Mouse (Mus musculus): ENCODE results near the gene Rad50. TPM values are rescaled to one million over a fixed set of nuclear protein-coding genes. Genes with fewer than 3 reads are reported as not detected.

Gene Rad50
- total RNA-seq (2017): 110 and 112 TPM in 2 replicates

DNA sequence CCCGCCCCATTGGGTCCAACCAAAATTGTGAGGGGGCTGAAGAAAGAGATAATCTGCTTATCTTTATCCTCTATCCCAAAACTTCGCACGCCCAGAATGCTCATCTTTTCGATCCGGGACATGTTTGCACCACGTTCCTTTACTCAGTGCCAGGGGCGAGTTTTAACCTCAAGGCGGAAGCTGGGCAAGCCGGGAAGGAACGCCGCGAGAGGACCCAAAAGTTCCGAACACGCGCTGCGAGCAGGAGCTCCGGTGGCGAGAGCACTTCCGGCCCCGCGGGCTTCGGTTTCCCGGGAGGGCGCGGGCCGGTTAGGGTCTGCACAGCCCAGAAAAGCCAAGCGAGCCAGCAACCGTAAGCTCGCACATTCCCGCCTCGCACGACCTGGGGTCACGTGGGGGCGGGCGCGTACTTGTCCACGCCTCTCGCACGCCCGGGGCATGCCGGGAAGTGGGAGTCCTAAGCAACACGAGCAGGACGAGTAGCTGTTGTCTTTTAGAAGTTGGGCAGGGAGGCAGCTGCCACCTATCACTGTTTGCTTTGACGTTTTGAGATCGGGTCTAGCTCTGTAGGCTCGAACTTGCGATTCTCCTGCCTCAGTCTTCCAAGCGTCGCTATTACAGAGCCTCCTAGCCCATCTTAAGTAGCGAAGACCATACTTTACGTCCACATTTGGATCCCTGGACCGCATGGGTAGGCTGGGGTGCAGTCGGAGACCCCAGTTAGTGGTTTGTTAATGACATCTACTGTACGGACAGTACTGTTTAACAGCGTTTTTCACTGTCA is at the start of gene Rad50:
Rad50 (minus strand) TSS at position 386 of the 784 bp plus-strand sequence.
- ATAC-seq (replicated peaks; ENCODE audit: low read depth, poor library complexity, severe bottlenecking): peak; percentile 97

DNA sequence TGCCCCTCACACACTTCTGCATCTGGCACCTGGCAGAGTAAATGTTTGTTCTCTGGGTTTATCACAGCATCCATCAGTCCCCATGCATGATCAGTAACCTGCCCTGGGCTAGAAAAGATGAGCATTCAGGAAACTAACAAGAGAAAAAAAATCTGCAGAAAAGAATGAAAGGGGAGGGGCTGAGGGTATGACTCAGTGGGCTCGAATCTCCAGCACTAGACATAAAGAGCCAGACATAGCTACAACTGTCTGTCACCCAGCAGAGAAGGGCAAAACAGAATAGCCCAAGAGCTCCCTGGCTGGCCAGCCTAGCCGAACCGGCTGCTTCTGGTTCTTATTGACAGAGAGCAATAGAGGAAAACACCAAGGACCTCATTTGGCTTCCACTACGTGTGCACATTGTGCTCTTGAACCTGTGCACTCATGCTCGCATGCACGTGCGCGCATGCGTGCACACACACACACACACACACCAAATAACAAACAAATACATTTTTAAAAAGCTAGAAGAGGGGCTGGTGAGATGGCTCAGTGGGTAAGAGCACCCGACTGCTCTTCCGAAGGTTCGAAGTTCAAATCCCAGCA is 48.0 kb upstream of the Rad50 start:
- no peak for ATAC-seq (replicated peaks; ENCODE audit: low read depth, poor library complexity, severe bottlenecking)

DNA sequence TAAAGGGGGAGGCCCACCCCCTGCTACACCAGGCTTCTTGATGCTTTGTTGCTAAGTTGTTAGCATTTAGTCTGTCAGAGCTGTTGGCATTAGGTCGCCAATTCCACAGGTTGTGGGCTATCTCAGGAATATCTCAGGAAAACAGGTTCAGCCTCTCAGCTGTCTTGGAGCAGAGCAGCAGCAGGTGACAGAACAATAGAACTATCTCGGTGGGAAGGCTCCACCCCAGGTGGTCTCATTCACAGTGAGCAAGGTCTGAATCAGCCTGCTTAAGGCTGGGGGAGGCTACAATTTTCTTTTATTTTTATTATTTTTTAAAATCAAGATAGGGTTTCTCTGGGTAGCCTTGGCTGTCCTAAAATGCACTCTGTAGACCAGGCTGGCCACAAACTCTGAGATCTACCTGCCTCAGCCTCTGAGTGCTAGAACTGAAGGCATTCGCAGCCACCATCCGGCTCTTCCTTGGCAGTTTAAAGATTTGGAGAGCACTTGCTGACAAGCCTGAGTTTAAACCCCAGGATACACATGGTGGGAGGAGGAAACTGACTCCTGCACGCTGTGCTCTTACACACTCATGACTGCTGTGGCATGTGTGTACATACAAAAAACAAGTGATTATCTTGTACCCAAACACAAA is 42.7 kb upstream of the Rad50 start:
- no peak for ATAC-seq (replicated peaks; ENCODE audit: low read depth, poor library complexity, severe bottlenecking)

DNA sequence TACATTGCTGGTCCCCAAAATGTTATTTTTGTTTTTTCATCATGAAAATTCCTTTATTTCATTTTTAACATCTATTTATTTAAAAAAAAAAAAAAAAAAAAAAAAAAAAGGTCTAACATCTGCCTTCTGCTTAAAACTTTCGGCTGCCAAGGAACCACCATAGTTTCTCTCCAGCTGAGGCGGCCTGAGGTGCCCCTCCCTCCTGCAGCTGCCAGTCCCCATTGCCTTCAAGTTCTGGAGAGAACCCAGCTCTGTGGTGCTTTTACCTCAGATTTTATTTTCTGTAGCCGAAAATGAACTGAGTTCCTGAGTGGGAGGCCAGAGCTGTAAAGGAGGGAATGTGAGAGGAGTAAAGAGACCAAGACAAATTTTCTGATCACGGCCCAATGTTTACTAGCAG is 42.2 kb upstream of the Rad50 start:
- ATAC-seq (replicated peaks; ENCODE audit: low read depth, poor library complexity, severe bottlenecking): no peak

DNA sequence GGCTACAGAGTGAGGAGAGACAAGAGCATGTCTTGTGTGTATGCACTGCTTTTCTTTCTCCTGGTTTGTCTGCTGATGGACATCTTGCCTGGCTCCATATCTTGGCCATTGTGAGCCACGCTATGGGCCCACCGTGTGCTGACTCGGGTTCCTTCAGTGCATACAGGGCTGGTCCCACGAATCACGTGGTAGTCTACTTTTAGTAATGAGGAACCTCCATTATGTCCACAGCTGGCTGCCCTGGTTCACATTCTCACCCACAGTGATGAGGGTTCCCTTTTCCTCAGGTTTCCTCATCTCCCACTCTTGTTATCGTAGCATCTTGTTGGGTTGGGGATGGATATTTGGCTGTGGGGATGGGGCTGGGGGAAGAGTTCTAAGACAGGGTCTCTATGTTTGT is 41.5 kb upstream of the Rad50 start:
- peak; percentile 77 for ATAC-seq (replicated peaks; ENCODE audit: low read depth, poor library complexity, severe bottlenecking)

DNA sequence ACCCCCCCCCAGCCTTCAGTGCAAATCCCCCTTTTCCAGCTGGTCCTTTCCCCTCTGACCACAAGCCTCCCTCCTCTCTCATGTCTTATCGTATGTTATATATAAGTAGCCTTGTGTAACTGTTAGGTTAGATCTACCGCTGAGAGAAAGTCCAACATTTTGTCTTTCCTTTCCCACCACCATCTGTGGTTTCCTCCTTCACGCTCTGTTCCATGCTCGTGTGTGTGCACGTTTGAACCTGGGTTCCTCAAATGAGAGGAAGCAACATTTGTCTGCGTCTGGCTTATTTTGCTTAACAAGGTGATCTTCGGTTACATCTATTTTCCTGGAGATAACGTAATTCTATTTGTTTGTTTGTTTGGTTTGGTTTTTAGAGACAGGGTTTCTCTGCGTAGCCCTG is 40.9 kb upstream of the Rad50 start:
- ATAC-seq (replicated peaks; ENCODE audit: low read depth, poor library complexity, severe bottlenecking): peak; percentile 63

DNA sequence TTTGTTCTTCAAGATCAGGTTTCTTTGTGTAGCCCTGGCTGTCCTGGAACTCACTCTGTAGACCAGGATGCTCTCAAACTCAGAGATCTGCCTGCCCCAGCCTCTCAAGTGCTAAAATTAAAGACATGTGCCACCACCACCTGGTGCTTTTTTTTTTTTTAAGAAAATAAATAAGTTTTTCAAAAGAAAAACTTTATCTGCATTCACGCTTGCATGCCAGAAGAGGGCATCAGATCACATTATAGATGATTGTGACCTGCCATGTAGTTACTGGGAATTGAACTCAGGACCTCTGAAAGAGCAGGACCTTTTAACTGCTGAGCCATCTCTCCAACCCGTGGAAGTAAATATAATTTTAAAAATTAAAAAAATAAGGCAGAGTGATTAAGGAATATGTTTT is 38.1 kb upstream of the Rad50 start:
- no peak for ATAC-seq (replicated peaks; ENCODE audit: low read depth, poor library complexity, severe bottlenecking)

DNA sequence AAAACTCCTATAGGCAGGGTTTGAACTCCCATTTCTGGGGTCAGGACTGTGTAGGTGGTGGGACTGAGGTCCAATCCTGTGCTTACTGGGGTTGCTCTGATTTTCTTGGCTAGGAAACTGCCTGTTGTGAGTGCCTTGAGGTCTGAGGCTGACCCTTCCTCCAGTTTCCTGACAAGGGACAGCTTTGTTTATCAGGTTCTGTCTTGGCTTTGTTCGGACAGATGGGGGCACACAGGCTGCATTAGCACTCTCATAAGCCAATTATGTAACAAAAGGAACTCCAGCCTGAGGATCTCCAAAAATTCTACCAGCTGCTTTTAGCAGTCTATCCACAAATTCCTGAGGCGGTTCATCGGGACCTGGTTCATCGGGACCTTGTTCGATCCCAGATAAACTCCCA is 35.2 kb upstream of the Rad50 start:
- no peak for ATAC-seq (replicated peaks; ENCODE audit: low read depth, poor library complexity, severe bottlenecking)

DNA sequence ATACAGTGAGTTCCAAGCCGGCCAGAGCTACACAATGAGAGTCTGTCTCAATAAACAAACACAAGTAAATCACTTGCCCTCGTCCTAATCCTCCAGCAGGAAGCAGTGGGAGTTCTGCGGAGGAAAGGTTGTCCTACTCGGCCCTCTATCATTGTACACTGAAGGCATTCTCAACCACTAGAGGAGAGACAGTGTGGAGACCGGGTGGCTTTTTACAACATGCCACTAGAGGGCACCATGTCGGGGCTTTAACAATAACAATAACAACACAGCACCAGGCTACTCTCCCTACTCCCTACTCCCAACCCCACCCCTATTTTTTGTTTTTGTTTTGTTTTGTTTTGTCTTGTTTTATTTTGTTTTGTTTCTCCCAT is 30.4 kb upstream of the Rad50 start:
- peak; percentile 72 for ATAC-seq (replicated peaks; ENCODE audit: low read depth, poor library complexity, severe bottlenecking)

DNA sequence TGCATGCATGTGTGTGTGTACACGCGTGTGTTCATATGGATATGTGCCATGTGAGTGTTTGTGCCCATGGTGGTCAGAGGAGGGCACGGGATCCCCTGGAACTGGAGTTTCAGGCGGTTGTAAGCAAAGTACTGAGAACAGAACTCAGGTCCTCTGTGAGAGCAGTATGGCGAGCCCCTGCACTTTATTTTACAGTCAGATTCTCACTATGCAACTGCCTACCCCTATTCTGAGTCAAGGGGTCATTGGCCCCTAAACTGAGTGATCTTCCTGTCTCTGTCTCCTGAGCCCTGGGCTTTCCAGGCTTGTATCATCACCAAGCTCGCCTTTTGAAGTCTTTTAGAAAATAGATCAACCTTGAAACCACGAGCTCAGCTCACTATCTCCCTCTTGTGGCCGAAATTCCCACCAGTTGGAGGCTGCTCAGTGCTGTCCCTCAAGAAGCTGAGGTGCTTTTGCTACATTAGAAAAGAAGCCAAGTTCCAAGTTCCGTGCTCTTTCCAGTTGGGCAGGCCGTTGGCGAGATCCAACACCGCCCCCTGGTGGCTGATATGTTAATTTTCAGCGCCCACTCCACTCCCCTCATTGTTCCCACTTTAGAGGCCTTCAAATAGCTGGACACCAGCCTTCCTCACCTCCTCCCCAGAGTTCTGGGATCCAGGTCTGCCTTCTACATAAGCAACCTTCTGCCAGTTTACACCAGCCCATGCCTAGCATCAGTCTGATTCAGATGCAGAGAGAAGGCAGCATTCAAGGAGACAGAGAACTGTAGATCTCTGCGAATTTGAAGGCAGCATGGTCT is 29.9 kb upstream of the Rad50 start:
- peak; percentile 75 for ATAC-seq (replicated peaks; ENCODE audit: low read depth, poor library complexity, severe bottlenecking)

DNA sequence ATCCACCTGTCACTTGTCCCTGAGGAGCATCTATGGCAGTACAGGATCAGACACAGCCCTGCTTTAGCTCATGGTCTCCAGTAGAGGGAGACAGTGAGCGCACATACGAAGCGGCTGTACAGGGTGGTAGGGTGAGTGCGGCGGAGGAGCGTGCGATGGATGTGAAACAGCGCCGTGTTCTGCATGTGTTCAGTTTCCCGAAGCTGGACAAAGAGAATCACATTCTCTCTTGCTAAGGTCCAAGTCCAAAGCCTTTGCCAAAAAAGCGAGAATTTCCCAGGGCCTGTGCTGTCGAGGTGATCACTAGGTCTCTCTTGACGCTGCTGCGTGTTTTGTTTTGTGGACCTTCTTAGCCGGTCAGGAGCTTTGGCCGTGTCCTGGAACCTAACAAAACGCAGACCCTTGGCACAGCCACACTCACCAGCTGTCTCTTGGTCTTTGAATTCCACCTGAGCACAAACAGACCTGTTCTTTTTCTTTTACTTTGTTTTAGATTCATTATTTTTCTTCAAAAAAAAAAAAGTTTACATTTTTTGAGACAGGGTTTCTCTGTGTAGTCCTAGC is 28.6 kb upstream of the Rad50 start:
- ATAC-seq (replicated peaks; ENCODE audit: low read depth, poor library complexity, severe bottlenecking): peak; percentile 78

DNA sequence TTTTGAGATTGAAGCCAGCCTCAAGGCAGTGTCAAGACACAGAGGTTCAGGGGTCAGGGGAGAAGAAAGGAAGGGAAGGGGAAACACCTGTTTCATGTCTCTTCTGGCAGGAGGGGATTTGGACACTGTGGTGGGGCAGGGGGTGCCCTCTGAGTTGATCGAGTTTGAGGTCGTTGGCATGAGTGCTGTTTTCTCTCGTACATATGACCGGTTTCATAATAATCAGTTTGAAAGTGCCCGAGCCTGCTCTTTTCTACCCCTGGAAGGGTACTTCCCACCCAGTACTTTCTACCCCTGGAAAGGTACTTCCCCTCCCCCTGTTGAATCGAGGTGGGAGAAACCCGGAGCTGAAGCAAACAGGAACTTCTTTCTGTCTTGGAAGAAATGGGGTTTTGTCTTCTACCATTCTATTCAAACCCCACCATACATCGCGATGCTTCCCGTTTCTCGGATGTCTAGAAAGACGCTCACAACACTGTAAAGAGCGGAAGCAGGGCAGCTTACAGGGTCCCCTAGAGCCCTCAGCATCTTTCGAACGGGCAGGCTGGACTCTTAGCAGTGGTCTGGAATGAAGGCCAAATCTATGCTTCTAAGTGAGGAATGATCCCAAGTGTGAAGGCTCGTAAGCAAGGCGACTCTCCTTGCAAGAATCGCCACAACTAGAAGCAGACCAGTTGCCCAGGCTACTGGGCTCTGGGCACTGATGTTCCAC is 28.0 kb upstream of the Rad50 start:
- ATAC-seq (replicated peaks; ENCODE audit: low read depth, poor library complexity, severe bottlenecking): no peak

DNA sequence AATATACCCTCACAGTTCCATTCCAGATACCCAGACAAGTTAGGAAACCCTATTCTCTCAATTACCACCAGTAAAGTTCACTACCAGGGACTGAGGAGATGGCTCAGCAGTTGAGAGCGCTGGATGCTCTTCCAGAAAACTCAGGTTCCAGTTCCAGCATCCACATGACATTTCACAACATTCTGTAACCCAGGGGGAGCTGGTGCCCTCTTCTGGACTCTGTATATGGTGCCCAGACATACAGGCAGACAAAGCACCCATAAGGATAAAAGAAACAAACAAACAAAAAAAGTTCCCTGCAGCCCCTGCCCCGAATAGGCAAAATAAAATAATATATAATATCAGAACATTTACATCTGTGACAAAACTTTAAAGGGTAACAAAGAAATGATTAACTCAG is 27.3 kb upstream of the Rad50 start:
- no peak for ATAC-seq (replicated peaks; ENCODE audit: low read depth, poor library complexity, severe bottlenecking)

DNA sequence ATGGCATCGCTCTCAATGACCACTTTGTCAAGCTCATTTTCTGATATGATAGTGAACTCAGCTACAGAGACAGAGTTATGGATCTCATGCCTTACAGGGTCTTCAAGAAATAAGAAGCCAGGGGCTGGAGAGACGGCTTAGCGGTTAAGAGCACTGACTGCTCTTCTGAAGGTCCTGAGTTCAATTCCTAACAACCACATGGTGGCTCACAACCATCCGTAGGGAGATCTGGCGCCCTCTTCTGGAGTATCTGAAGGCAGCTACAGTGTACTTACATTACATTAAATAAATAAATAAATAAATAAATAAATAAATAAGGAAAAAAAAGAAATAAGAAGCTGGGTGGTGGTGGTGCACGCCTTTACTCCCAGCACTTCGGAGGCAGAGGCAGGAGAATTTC is 26.7 kb upstream of the Rad50 start:
- no peak for ATAC-seq (replicated peaks; ENCODE audit: low read depth, poor library complexity, severe bottlenecking)

DNA sequence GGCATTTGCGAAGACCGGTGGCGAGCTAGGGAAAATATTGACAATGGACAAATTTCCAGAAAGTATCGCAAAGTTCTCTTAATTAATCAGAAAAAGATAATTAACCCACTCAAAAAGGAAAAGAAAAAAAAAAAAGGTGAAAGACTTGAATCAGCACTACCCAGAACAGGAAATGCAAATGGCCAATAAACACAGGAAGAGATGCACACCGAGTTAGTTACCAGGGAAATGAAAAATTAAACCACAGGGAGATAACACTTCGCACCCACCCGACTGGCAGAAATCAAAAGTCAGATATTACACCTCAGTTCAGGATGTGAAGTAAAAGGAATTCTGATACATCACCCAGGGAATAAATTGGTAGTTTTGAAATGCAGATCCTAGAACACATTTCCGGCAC is 25.1 kb upstream of the Rad50 start:
- ATAC-seq (replicated peaks; ENCODE audit: low read depth, poor library complexity, severe bottlenecking): no peak

DNA sequence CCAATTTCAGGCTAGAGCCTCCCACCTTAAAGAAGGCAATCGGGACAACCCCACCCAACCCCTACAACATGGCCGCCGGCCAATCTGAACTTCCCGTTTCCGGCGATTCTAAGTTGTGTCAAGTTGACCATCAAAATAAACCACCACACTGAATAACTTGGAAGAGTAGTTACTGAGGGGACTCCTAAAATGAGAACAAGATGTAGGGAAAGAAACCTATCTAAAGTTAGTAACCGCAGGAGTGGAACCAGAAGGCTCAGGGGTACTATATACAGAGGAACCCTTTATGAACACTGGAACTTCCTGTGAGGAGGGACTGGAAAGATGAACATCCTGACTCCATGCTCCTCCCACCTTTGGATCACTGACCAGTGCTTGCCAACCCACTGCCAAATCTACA is 24.3 kb upstream of the Rad50 start:
- no peak for ATAC-seq (replicated peaks; ENCODE audit: low read depth, poor library complexity, severe bottlenecking)

DNA sequence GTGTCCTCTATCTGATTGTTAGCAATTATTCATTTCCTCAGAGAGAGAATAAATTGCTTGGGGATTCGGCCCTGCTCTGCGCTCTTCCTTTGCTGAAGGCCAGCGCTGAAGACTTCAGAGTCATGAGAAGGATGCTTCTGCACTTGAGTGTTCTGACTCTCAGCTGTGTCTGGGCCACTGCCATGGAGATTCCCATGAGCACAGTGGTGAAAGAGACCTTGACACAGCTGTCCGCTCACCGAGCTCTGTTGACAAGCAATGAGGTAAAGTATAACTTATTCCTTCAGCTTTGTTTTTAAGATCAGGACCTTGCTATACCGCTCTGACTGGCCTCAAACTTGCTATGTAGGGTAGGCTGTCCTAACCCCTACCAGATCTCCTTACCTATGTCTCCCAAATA is 13.6 kb upstream of the Rad50 start, which contains the start of gene Il5:
Il5 (plus strand) TSS at position 80 of the 400 bp plus-strand sequence.
- no peak for ATAC-seq (replicated peaks; ENCODE audit: low read depth, poor library complexity, severe bottlenecking)

DNA sequence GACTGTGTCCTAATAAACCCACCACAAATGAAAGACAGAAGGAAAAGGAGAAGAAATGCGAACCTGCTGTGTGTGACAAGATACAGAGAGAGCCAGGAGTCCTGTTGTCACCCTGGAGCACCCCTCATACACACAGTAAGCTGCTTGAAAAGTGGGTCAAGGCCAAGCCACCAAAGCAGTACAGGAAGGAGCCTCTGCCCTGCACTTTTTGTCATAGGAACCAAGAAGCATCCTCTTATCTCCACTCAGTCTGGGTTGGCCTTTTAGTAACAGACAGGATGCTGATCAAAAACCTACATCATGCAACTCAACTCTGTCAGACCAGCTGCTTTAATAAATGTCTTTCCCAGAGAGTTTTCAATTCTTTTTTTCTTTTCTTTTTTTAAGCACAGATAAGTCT is 12.6 kb upstream of the Rad50 start:
- no peak for ATAC-seq (replicated peaks; ENCODE audit: low read depth, poor library complexity, severe bottlenecking)

DNA sequence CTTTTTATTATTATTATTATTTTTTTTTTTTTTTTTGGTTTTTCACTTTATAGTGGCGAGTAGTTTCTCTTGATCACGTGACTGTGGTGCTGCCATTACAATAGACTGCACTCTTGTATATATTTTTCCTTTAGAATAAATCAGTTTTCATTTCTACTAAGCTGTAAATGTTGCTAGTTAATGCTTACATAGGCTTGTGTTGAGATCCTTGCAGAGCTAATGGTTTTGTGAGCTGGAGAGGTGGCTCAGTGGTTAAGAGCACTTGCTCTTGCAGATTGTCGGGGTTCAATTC is 545 bp upstream of the Rad50 start:
- no peak for ATAC-seq (replicated peaks; ENCODE audit: low read depth, poor library complexity, severe bottlenecking)

Data from common myeloid progenitor, adult 5-6 weeks (primary cell).